Mouse (Mus musculus) liver, embryonic 12.5 days (tissue): Measurements from ENCODE around the gene Rps10. TPM values are rescaled to one million over a fixed set of nuclear protein-coding genes. Genes with fewer than 3 reads are reported as not detected.

ENCODE experiments used
- ATAC-seq: fragments of 200-750 bp; cut with Nextera tagmentation; 2 replicates; pipeline ENCODE4 v1.8.0; 2017; ENCODE audit warnings: moderate number of reproducible peaks, mild to moderate bottlenecking, moderate library complexity
- H3K27ac ChIP-seq: fragments of 300-500 bp; sonication (generic); 2 replicates; pipeline ENCODE4 v1.5.1; 2016; ENCODE audit warnings: mild to moderate bottlenecking
- H3K27me3 ChIP-seq: fragments of 300-500 bp; sonication (generic); replicated peaks from 2 replicates; pipeline ENCODE4 v1.6.1; 2016; ENCODE audit warnings: mild to moderate bottlenecking, moderate library complexity
- H3K36me3 ChIP-seq: fragments of 300-500 bp; sonication (generic); 2 replicates; pipeline ENCODE4 v1.6.1; 2016; ENCODE audit warnings: mild to moderate bottlenecking, moderate library complexity
- H3K4me1 ChIP-seq: fragments of 300-500 bp; sonication (generic); 2 replicates; pipeline ENCODE4 v1.6.1; 2016
- H3K4me2 ChIP-seq: fragments of 300-500 bp; sonication (generic); 2 replicates; pipeline ENCODE4 v1.6.1; 2016; ENCODE audit warnings: mild to moderate bottlenecking, moderate library complexity
- H3K4me3 ChIP-seq: fragments of 300-500 bp; sonication (generic); 2 replicates; pipeline ENCODE4 v1.5.1; 2016; ENCODE audit warnings: mild to moderate bottlenecking, moderate library complexity
- H3K9ac ChIP-seq: fragments of 300-500 bp; sonication (generic); 2 replicates; pipeline ENCODE4 v1.6.1; 2016; ENCODE audit warnings: mild to moderate bottlenecking, moderate library complexity
- H3K9me3 ChIP-seq: fragments of 300-500 bp; sonication (generic); replicated peaks from 2 replicates; pipeline ENCODE4 v1.6.1; 2016; ENCODE audit warnings: mild to moderate bottlenecking, moderate library complexity
- WGBS: fragments of 180-500 bp; shearing (Covaris S2); methylation state at CpG from one replicate; pipeline ENCODE4 v1.1.7; 2016; ENCODE audit not compliant: insufficient replicate concordance; 5-methylcytosine and 5-hydroxymethylcytosine counted together
- polyA plus RNA-seq: library from polyadenylated mRNA; unstranded; fragments of >200 nt; fragmentation: Nextera tagmentation; extraction: Ambion mirVana; gene quantifications from 2 replicates; pipeline ENCODE4 v1.2.1, GENCODE M21; 2016

Gene Rps10
- polyA plus RNA-seq, 1 experiment from 2014 or later = 941 TPM

DNA sequence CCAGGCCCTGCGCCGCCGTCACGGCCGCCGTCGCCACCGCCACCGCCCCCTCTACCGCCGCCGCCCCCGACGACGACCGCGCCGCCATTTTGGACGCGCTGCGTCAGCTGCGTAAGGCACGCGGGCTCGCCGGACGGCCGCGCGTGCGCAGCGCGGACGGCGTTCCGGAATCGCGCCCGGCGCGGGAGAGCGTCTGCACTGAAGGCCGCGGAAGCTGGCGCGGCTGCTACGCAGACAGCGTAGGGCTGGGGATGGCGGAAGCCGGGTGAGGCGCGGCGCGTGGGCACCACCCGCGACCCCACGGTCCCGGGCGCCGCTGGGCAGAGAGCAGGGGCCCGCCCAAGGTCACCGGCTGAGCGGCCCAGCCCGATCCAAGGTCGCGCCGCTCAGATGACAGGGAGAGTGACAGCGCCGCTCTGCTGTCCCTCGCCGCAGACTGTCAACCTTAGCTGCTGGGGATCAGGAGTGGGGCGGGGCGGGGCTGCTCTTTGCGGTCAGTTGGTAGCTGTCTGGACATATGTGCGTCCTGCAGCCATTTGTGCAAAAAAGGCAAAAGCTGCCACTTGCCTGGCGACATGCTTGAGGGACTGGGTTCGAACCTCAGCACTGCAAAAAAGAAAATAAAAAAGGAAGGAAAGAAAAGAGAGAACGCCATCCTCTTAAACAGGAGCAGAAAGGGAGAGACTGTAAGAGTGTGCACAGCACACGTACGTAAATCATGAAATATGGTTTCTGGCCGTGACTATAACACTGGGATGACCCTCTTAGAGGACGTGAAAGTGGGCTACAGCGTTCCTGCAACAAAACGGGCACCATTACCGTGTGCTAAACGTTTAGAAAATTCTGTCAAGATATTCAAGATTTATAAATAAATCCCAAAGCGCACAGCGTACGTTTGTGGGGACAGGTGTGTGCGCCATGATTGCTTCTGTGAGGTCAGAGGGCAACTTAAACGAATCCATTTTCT is 12.8 kb downstream of the Rps10 start, which contains the start of gene Nudt3:
Gene Nudt3 (minus strand): TSS at position 136 of the 967 bp plus-strand sequence.
- peak; percentile 86 for ATAC-seq
- Histone ChIP-seq H3K4me1 (peaks cover 53% of the 10 kb centered on the region), H3K9ac (peak within 1 kb of the TSS; percentile 94), H3K27ac (peak within 1 kb of the TSS; percentile 90), H3K4me3 (peak within 1 kb of the TSS; percentile 94), H3K36me3 (peaks cover 9% of the 10 kb centered on the region; the same call in 1 of the 2 replicates), H3K9me3 (no peaks in the 10 kb centered on the region), H3K4me2 (peak within 1 kb of the TSS; percentile 98), H3K27me3 (no peaks in the 10 kb centered on the region)
- 7% methylated on average over 87 of the region's 91 CpGs for WGBS

DNA sequence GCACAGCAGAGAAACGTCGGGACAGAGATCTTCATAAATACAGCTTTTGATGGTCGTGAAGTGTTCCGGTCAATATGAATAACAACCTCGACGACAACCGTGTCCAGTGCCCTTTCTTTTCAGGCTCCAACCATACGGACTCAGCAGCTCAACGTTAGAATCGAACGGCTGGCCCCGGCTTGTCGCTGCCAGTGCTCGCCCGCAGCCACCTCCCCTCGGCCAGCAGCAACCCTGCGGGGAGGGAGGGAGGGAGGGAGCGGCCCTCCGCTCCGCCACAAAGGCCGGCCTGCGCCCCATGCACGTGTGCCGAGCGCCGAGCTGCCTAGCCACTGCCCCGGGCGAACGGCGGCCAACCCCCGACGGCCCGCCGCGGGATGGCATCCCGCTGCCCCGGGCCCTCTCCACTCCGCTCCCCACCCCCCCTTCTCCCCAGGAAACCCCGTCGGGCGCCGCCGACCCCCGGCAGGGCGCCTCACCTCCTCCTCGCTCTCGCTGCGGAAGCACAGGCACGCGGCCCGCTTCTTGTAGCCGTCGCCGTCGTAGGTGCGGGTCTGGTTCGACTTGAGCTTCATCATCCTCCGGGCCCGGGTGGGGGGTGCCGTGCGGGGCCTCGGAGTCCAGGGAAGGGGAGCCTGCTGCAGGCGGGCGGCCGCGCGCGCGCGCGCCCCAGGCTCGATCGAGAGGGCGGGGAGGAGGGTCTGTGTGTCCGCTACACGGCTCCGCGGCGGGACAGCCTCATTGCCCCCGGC is 13.7 kb downstream of the Rps10 start:
- WGBS = under 1% methylated on average over 80 of the region's 80 CpGs
- Histone ChIP-seq H3K27me3 (no peaks in the 10 kb centered on the region), H3K36me3 (peaks cover 16% of the 10 kb centered on the region), H3K27ac (peak overlapping the region; percentile 90), H3K4me1 (peaks cover 57% of the 10 kb centered on the region), H3K9ac (peak overlapping the region; percentile 94), H3K9me3 (0 out of 2 replicates have a peak, but pooled peaks cover 2% of the 10 kb centered on the region), H3K4me2 (peak overlapping the region; percentile 98), H3K4me3 (peak overlapping the region; percentile 94)
- peak; percentile 70 for ATAC-seq

DNA sequence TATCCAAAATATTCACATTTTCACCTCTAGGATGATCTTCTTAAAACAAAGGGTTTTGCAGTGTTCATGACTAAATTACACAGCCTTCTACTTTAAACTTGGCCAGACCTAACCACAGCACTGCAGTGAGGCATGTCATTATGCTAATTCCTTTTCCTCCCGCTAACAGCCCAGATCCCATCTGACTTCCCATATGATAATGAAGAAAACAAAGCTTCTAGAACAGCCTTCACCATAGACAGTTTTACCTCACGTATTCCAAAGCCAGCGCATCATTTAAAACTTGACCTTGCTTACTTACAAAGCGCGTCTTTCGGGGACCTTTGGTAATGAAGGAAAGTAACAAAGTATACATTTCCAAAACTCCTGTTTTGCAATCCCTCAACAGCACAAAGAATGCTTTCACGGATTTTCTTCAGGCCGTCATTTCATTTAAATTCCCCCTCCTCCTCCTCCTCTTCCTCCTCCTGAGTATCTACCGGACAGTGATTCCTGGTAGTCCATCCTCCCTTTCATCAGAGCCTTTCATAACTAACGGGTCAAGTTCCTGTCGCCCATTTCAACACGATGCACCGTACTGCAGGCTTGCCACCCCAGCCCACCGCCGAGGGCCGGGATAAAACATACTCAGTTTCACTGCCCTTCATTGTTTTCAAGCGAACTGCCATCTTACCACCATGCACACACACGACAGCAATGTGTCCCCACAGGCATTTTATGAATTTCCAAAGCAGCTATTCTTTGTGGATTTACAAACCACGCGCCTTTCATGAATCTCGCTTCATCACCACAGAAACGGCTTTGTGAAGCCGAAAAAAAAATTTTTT is 14.6 kb downstream of the Rps10 start:
- H3K9me3 ChIP-seq = peaks cover 5% of the 10 kb centered on the region; the same call in 1 of the 2 replicates
- peak overlapping the region; percentile 94 for H3K4me3 ChIP-seq
- 2% methylated on average over 23 of the region's 23 CpGs for WGBS
- no peaks in the 10 kb centered on the region for H3K27me3 ChIP-seq
- peak overlapping the region; percentile 98 for H3K4me2 ChIP-seq
- H3K27ac ChIP-seq = peak overlapping the region; percentile 90
- no peak for ATAC-seq
- peak overlapping the region; percentile 94 for H3K9ac ChIP-seq
- peaks cover 57% of the 10 kb centered on the region for H3K4me1 ChIP-seq
- H3K36me3 ChIP-seq = peaks cover 24% of the 10 kb centered on the region

DNA sequence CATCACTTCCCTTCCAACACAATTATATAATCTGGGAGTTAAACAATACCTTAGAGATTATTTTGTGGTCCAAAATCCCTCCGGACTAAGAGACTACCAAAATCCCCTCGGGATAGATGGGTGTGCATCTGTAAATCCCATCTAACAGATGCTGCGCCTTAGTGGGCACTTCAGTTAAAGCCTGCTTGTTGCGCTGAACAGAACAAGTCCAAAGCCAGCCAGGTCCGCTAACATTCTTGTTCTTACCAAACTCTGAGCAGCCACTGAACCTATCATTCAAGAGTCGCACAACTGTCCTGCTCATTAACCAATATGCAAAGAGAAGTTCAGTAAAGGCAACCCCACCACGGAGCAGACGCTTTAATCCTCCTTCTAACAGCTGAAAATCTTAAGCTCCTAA is 15.3 kb downstream of the Rps10 start:
- Histone ChIP-seq H3K9me3 (peaks cover 5% of the 10 kb centered on the region; the same call in 1 of the 2 replicates), H3K4me2 (peak overlapping the region; percentile 98), H3K27me3 (no peaks in the 10 kb centered on the region), H3K4me1 (peaks cover 57% of the 10 kb centered on the region), H3K4me3 (peak overlapping the region; percentile 94), H3K36me3 (peaks cover 30% of the 10 kb centered on the region), H3K27ac (no peak overlapping the region), H3K9ac (peak overlapping the region; percentile 94)
- WGBS = 60% methylated on average over 8 of the region's 8 CpGs
- no peak for ATAC-seq

DNA sequence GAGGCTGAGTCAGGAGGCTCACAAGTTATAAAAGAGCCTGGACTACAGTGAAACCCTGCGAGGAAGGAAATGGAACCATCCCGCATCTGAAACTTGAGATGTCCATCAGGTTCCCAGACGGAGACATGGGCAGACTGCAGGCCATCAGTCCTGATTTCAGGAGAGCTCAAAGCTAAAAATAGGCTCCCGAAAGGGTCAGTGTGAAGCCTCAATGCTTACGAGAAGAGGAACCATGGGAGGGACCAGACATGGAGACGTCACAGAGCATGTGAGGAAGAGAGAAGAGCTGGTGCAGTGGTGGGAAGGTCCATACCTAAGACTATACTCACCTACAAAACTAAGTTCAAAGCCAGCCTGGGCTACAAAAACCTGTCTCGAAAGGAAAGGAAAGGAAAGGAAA is 21.1 kb downstream of the Rps10 start:
- Histone ChIP-seq H3K9me3 (peaks cover 5% of the 10 kb centered on the region; the same call in 1 of the 2 replicates), H3K4me1 (peaks cover 60% of the 10 kb centered on the region), H3K4me3 (no peak overlapping the region), H3K36me3 (peaks cover 47% of the 10 kb centered on the region), H3K4me2 (no peak overlapping the region), H3K27me3 (no peaks in the 10 kb centered on the region), H3K9ac (no peak overlapping the region), H3K27ac (no peak overlapping the region)
- 56% methylated on average over 7 of the region's 7 CpGs for WGBS
- no peak for ATAC-seq

DNA sequence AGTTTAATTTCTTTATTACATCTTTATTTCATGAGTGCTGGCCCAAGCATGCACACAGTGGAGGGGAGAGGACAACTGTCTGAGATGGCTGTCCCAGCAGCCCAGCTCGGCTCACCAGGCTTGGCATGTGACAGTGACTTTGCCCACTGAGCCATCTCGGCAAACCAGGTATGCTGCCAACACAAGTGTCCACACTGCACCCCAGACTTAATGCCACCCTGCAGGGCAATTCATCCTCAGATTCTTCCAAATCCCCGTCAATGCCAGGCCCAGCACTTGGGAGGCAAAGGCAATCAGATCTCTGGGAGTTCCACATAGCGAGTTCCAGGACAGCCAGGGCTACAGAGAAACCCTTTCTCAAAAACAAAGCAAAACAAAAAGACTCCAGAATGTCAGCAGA is 23.5 kb downstream of the Rps10 start:
- Histone ChIP-seq H3K27me3 (no peaks in the 10 kb centered on the region), H3K36me3 (peaks cover 47% of the 10 kb centered on the region), H3K9ac (no peak overlapping the region), H3K4me2 (no peak overlapping the region), H3K4me1 (peaks cover 58% of the 10 kb centered on the region), H3K4me3 (no peak overlapping the region), H3K27ac (no peak overlapping the region), H3K9me3 (peaks cover 5% of the 10 kb centered on the region; the same call in 1 of the 2 replicates)
- 82% methylated on average over 4 of the region's 4 CpGs for WGBS
- ATAC-seq = no peak

DNA sequence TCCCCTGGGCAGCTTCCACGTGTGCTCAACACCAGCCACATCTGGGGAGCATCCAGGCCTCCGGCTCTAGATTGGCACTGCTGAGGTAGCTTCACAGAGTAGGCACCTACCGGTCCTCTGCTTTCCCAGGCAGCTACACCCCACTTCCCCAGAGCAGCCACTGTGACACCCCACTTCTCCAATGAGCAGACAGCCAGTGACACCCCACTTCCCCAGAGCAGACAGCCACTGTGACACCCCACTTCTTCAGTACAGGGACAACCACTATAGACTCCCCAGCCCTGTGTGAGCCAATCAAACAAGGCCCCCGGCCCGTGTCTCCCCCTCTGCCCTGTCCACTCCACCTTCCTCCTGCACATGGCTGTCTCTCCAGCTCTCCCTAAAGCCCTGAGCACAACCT is 24.5 kb downstream of the Rps10 start:
- Histone ChIP-seq H3K4me2 (peak overlapping the region; percentile 22; the same call in 1 of the 2 replicates), H3K27me3 (no peaks in the 10 kb centered on the region), H3K4me1 (peaks cover 58% of the 10 kb centered on the region), H3K9me3 (no peaks in the 10 kb centered on the region), H3K36me3 (peaks cover 39% of the 10 kb centered on the region), H3K9ac (peak overlapping the region; percentile 24; the same call in 1 of the 2 replicates), H3K4me3 (no peak overlapping the region), H3K27ac (peak overlapping the region; percentile 37; the same call in 1 of the 2 replicates)
- ATAC-seq = 0 out of 2 replicates have a peak, but pooled peaks have one; percentile 15
- WGBS = 63% methylated on average over 5 of the region's 5 CpGs

DNA sequence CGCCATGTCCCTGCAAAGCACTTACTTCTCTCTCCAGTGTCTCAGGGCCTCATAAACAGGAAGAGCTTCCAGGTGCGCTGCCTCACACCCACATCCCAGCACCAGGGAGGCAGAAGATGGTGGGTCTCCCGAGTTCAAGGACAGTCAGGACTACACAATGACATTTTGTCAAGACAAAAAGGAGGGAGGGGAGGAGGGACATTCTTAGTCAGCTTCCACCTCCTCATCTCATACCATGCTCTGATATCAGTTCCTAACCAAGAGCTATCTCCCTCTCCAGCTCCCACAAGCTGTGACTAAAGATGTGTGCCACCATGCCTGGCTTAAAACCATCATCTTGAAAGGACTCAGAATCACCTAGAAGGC is 25.0 kb downstream of the Rps10 start:
- Histone ChIP-seq H3K4me3 (no peak overlapping the region), H3K27ac (no peak overlapping the region), H3K4me1 (peaks cover 58% of the 10 kb centered on the region), H3K9me3 (no peaks in the 10 kb centered on the region), H3K4me2 (peak overlapping the region; percentile 22; the same call in 1 of the 2 replicates), H3K27me3 (no peaks in the 10 kb centered on the region), H3K36me3 (peaks cover 36% of the 10 kb centered on the region), H3K9ac (no peak overlapping the region)
- ATAC-seq = peak; percentile 41; the same call in 1 of the 2 replicates
- 38% methylated on average over 3 of the region's 3 CpGs for WGBS

DNA sequence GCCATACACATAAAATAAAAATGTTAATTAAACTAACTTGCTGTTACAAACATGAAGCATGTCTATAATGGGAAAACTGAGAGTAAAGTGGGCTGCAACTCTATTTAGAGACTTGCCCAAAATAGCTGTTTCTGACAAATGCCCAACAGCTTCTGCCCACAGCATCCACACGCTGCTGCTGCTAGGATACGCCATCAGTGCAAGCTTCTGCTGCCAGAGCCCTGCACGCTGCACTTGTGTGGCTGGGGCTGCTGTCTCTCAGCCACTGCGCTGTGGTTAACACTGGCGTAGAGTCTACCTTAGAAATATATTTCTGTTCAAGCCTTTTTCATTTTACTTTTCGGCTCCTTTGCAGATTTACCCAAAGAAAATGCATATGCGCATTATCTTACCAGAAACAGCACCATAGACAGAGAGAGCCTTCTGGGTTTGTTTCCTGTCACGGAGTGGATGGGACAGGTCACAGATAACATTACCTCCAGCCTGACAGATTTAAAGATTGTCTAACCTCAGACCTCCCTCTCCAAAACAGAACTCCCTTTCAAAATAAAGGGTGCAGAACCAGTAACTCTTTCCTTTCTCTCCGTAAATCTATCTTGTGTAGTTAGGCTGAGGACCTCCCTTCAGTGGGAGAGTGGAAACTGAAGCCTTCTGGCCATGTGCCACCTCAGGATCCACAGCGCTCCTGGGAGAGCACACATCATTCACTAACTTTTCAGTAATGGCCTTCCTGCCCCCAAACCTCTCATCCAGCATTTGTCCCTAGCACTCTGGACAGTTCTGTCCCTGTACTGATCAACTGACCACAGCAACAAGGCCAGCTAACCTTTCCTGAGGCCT is 25.6 kb downstream of the Rps10 start:
- Histone ChIP-seq H3K4me2 (peak overlapping the region; percentile 22), H3K9me3 (no peaks in the 10 kb centered on the region), H3K4me3 (no peak overlapping the region), H3K4me1 (peaks cover 62% of the 10 kb centered on the region), H3K9ac (no peak overlapping the region), H3K36me3 (peaks cover 35% of the 10 kb centered on the region), H3K27ac (no peak overlapping the region), H3K27me3 (no peaks in the 10 kb centered on the region)
- no peak for ATAC-seq
- 40% methylated on average over 10 of the region's 10 CpGs for WGBS

DNA sequence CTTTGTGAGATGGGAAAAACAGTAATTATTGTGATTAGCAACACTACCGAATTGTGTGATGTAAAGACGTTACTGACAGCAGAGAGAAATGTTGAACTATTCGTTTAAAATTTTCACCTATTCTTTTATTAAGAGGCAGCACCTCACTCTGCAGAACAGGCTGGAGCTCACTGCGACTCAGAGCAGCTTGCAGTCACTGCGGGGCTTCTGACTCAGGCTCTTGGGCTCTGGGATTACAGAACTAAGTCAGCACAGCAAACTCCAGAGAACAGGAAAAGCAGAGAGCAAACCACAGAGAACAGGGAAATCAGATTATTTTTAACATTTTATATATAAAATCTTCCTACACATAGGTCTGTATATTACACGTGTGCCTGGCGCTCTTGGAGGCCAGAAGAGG is 26.9 kb downstream of the Rps10 start:
- Histone ChIP-seq H3K4me1 (peaks cover 63% of the 10 kb centered on the region), H3K36me3 (peaks cover 31% of the 10 kb centered on the region), H3K4me3 (no peak overlapping the region), H3K9ac (no peak overlapping the region), H3K9me3 (no peaks in the 10 kb centered on the region), H3K4me2 (no peak overlapping the region), H3K27ac (no peak overlapping the region), H3K27me3 (no peaks in the 10 kb centered on the region)
- no peak for ATAC-seq
- 81% methylated on average over 7 of the region's 7 CpGs for WGBS
